Mouse (Mus musculus): ENCODE data around the gene Sigirr. TPM values are rescaled to one million over a fixed set of nuclear protein-coding genes. Genes with fewer than 3 reads are reported as not detected.
A peak's percentile ranks its signal among the peaks of the same experiment; 100 is the strongest.

Gene Sigirr
- polyA plus RNA-seq, 1 experiment from 2014 or later = 12.6 TPM

GRCm38 (mm10) chr7:141117636-141118035 is 17.3 kb upstream of the Sigirr start, which contains the start of gene Ano9:
Gene Ano9 (minus strand): TSS chr7:141117806.
- H3K4me1 ChIP-seq (replicated peaks; ENCODE audit: control insufficient read depth, insufficient read depth) = peaks cover 3% of the 10 kb centered on the region
- TF ChIP-seq CTCF (IDR thresholded peaks at IDR 0.05; ENCODE audit: low read depth) (no peak), EP300 (optimal IDR thresholded peaks at IDR 0.05) (no peak)
- H3K4me2 ChIP-seq (replicated peaks; ENCODE audit: low read depth) = peak within 1 kb of the TSS; percentile 53
- H3K27ac ChIP-seq (replicated peaks) = peak within 1 kb of the TSS; percentile 69
- H3K27me3 ChIP-seq (ENCODE audit: control insufficient read depth, insufficient read depth, low read length) = no peaks in the 10 kb centered on the region
- H3K9ac ChIP-seq (ENCODE audit: low read length) = 0 out of 2 replicates have a peak within 1 kb of the TSS, but pooled peaks have one; percentile 31
- no peaks in the 10 kb centered on the region for H3K36me3 ChIP-seq (ENCODE audit: control insufficient read depth, insufficient read depth, low read length)
- ATAC-seq (ENCODE audit: low FRiP score, low TSS enrichment) (peak; percentile 61), DNase-seq (ENCODE audit: low spot score) (peak; percentile 80)
- 8% methylated on average over 9 of the region's 9 CpGs for whole genome bisulfite sequencing
- peak within 1 kb of the TSS; percentile 23; the same call in 1 of the 2 replicates for H3K4me3 ChIP-seq (ENCODE audit: low read depth, low read length)
- no peaks in the 10 kb centered on the region for H3K9me3 ChIP-seq (ENCODE audit: control insufficient read depth, low read length)

DNA sequence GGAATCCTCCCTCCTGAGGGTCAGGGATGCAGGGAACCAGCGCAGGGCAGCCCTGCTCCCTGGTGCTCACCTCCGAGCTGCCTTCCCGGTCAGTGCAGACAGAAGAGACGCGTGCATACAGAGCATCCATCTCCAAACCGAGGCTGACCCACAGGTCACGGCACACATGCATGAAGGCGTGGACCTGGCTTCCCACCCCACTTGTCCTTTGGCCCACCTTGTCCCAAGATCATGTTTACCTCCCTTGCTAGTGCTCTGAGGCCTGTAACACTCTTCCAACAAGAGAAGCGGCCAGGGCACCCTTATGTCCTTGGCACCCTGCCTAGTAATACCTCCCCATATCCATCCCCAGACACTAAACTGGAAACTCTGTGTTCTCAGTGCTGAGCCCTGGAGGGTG is 15.5 kb upstream of the Sigirr start:
- H3K27ac ChIP-seq (replicated peaks) = no peak overlapping the region
- ATAC-seq (ENCODE audit: low FRiP score, low TSS enrichment) (no peak), DNase-seq (ENCODE audit: low spot score) (no peak)
- H3K9me3 ChIP-seq (ENCODE audit: control insufficient read depth, low read length) = no peaks in the 10 kb centered on the region
- 79% methylated on average over 9 of the region's 9 CpGs for WGBS
- H3K27me3 ChIP-seq (ENCODE audit: control insufficient read depth, insufficient read depth, low read length) = no peaks in the 10 kb centered on the region
- H3K4me2 ChIP-seq (replicated peaks; ENCODE audit: low read depth) = no peak overlapping the region
- no peaks in the 10 kb centered on the region for H3K4me1 ChIP-seq (replicated peaks; ENCODE audit: control insufficient read depth, insufficient read depth)
- no peaks in the 10 kb centered on the region for H3K36me3 ChIP-seq (ENCODE audit: control insufficient read depth, insufficient read depth, low read length)
- H3K9ac ChIP-seq (ENCODE audit: low read length) = no peak overlapping the region
- TF ChIP-seq CTCF (IDR thresholded peaks at IDR 0.05; ENCODE audit: low read depth) = no peak
- TF ChIP-seq EP300 (optimal IDR thresholded peaks at IDR 0.05) = no peak
- H3K4me3 ChIP-seq (ENCODE audit: low read depth, low read length) = no peak overlapping the region

GRCm38 (mm10) chr7:141103161-141103560 is 2.8 kb upstream of the Sigirr start:
- H3K4me1 ChIP-seq (replicated peaks; ENCODE audit: control insufficient read depth, insufficient read depth) = no peaks in the 10 kb centered on the region
- H3K36me3 ChIP-seq (ENCODE audit: control insufficient read depth, insufficient read depth, low read length) = no peaks in the 10 kb centered on the region
- no peak overlapping the region for H3K9ac ChIP-seq (ENCODE audit: low read length)
- DNase-seq (ENCODE audit: low spot score) (no peak), ATAC-seq (ENCODE audit: low FRiP score, low TSS enrichment) (no peak)
- H3K4me3 ChIP-seq (ENCODE audit: low read depth, low read length) = no peak overlapping the region
- no peak for TF ChIP-seq EP300 (optimal IDR thresholded peaks at IDR 0.05)
- no peak overlapping the region for H3K4me2 ChIP-seq (replicated peaks; ENCODE audit: low read depth)
- 57% methylated on average over 3 of the region's 3 CpGs for WGBS
- no peaks in the 10 kb centered on the region for H3K9me3 ChIP-seq (ENCODE audit: control insufficient read depth, low read length)
- no peak overlapping the region for H3K27ac ChIP-seq (replicated peaks)
- H3K27me3 ChIP-seq (ENCODE audit: control insufficient read depth, insufficient read depth, low read length) = no peaks in the 10 kb centered on the region

DNA sequence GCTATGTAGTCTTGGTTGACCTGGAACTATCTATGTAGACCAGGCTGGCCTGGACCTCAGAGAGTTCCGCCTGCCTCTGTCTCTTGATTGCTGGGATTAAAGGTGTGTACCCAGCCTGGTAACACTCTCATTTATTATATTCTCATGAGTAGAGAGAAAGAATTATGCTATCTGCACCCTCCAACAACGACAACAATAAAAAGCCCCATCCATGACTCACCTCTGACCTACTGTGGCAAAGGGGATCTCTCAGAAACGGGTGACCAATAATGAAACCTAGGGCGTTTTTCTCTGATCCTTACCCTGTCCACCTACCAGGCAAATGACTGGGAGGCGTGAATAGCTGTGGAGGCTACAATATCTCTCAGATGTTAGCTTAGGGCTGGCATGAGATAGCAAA is 3.2 kb downstream of the Sigirr start:
- TF ChIP-seq CTCF (IDR thresholded peaks at IDR 0.05; ENCODE audit: low read depth) (no peak), EP300 (optimal IDR thresholded peaks at IDR 0.05) (no peak)
- peaks cover 3% of the 10 kb centered on the region; the same call in 1 of the 2 replicates for H3K4me1 ChIP-seq (replicated peaks; ENCODE audit: control insufficient read depth, insufficient read depth)

DNA sequence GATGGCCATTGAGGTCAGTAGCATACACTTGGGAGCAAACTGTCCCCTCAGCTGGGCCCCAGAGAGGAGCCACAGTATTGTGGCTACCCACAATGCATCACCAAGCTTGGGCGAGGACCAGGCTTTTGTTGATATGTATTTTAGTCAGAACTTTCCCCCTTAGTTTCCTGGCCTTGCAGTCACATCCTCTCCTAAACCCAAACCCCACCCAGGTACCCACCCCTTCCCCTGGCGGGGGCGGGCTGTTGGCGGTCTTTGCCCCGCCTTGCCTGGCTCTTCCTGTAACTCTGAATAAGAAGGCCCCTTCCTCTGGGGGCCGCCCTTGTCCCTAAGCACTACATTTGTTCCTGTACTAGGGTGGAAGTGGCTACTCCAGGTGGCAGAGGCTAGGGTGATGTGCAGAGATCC is 3.7 kb downstream of the Sigirr start:
- peak; percentile 49 for DNase-seq (ENCODE audit: low spot score)
- no peak overlapping the region for H3K4me2 ChIP-seq (replicated peaks; ENCODE audit: low read depth)
- ATAC-seq (ENCODE audit: low FRiP score, low TSS enrichment) = no peak; the same call in 1 of the 2 replicates
- 0 out of 2 replicates have a peak overlapping the region, but pooled peaks have one; percentile 49 for H3K27ac ChIP-seq (replicated peaks)
- H3K4me1 ChIP-seq (replicated peaks; ENCODE audit: control insufficient read depth, insufficient read depth) = peaks cover 3% of the 10 kb centered on the region; the same call in 1 of the 2 replicates
- H3K9me3 ChIP-seq (ENCODE audit: control insufficient read depth, low read length) = no peaks in the 10 kb centered on the region
- no peaks in the 10 kb centered on the region for H3K27me3 ChIP-seq (ENCODE audit: control insufficient read depth, insufficient read depth, low read length)
- no peak overlapping the region for H3K9ac ChIP-seq (ENCODE audit: low read length)
- 29% methylated on average over 6 of the region's 6 CpGs for WGBS
- no peaks in the 10 kb centered on the region for H3K36me3 ChIP-seq (ENCODE audit: control insufficient read depth, insufficient read depth, low read length)
- no peak overlapping the region for H3K4me3 ChIP-seq (ENCODE audit: low read depth, low read length)
- peak; percentile 26 for TF ChIP-seq CTCF (IDR thresholded peaks at IDR 0.05; ENCODE audit: low read depth)
- TF ChIP-seq EP300 (optimal IDR thresholded peaks at IDR 0.05) = no peak

More for the DNA sequence above, 3.2 kb downstream of the Sigirr start:
- no peak for ATAC-seq (ENCODE audit: low FRiP score, low TSS enrichment)
- no peak overlapping the region for H3K4me2 ChIP-seq (replicated peaks; ENCODE audit: low read depth)
- H3K9me3 ChIP-seq (ENCODE audit: control insufficient read depth, low read length) = no peaks in the 10 kb centered on the region
- 0 out of 2 replicates have a peak overlapping the region, but pooled peaks have one; percentile 24 for H3K27ac ChIP-seq (replicated peaks)
- WGBS = 79% methylated on average over 5 of the region's 5 CpGs
- H3K27me3 ChIP-seq (ENCODE audit: control insufficient read depth, insufficient read depth, low read length) = no peaks in the 10 kb centered on the region
- DNase-seq (ENCODE audit: low spot score) = no peak
- H3K9ac ChIP-seq (ENCODE audit: low read length) = no peak overlapping the region
- no peaks in the 10 kb centered on the region for H3K36me3 ChIP-seq (ENCODE audit: control insufficient read depth, insufficient read depth, low read length)
- no peak overlapping the region for H3K4me3 ChIP-seq (ENCODE audit: low read depth, low read length)

DNA sequence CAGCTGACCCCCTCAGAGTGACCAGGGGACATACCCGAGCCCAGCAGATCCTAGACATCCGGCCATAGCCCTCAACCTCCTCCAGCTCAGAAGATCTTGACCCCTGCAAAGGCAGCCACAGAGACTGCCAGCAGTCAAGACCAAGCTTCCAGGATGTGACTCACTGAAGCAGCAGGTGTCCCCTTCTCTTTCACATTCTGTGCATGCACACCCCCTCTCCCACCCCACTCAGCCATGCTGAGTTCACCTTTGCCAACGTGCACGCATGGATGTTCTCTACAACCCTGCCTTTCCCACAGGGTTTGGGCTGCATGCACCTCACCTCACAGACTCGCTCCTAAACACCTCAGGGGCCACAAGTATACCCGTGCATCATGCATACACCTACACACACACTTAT is 4.4 kb downstream of the Sigirr start:
- 70% methylated on average over 6 of the region's 6 CpGs for WGBS
- Histone ChIP-seq H3K27me3 (ENCODE audit: control insufficient read depth, insufficient read depth, low read length) (no peaks in the 10 kb centered on the region), H3K36me3 (ENCODE audit: control insufficient read depth, insufficient read depth, low read length) (no peaks in the 10 kb centered on the region), H3K27ac (replicated peaks) (0 out of 2 replicates have a peak overlapping the region, but pooled peaks have one; percentile 49), H3K9me3 (ENCODE audit: control insufficient read depth, low read length) (no peaks in the 10 kb centered on the region), H3K4me1 (replicated peaks; ENCODE audit: control insufficient read depth, insufficient read depth) (peaks cover 3% of the 10 kb centered on the region; the same call in 1 of the 2 replicates), H3K4me2 (replicated peaks; ENCODE audit: low read depth) (no peak overlapping the region), H3K9ac (ENCODE audit: low read length) (no peak overlapping the region), H3K4me3 (ENCODE audit: low read depth, low read length) (no peak overlapping the region)
- no peak for TF ChIP-seq EP300 (optimal IDR thresholded peaks at IDR 0.05)
- TF ChIP-seq CTCF (IDR thresholded peaks at IDR 0.05; ENCODE audit: low read depth) = no peak
- no peak for ATAC-seq (ENCODE audit: low FRiP score, low TSS enrichment)
- DNase-seq (ENCODE audit: low spot score) = no peak

All from stomach, postnatal 0 days (tissue).